Mouse (Mus musculus): ENCODE measurements around the gene Ghr. TPM values are rescaled to one million over a fixed set of nuclear protein-coding genes. Genes with fewer than 3 reads are reported as not detected.

Gene Ghr
- polyA plus RNA-seq, 1 experiment from 2014 or later: 57.9 TPM

- H3K27ac ChIP-seq (ENCODE audit: low read length): no peak overlapping the region
- no peaks in the 10 kb centered on the region for H3K27me3 ChIP-seq (ENCODE audit: control insufficient read depth, insufficient read depth, low read length)
- no peaks in the 10 kb centered on the region for H3K9me3 ChIP-seq (replicated peaks; ENCODE audit: control insufficient read depth, low read length)
- no peak overlapping the region for H3K4me3 ChIP-seq (ENCODE audit: low read length)
- H3K36me3 ChIP-seq (ENCODE audit: control insufficient read depth, insufficient read depth): no peaks in the 10 kb centered on the region
- ATAC-seq (replicated peaks; ENCODE audit: extremely low read depth, insufficient read depth, low FRiP score): no peak
- H3K4me2 ChIP-seq (ENCODE audit: low read depth, low read length): no peak overlapping the region
- peaks cover 52% of the 10 kb centered on the region for H3K4me1 ChIP-seq (ENCODE audit: control insufficient read depth, insufficient read depth, low read length)
- WGBS: 82% methylated on average over 5 of the region's 5 CpGs
- H3K9ac ChIP-seq (ENCODE audit: low read length): no peak overlapping the region
These were observed 154.3 kb downstream of the Ghr start for GRCm38 (mm10) chr15:3429001-3429400.

GRCm38 (mm10) chr15:3426401-3426800 is 156.9 kb downstream of the Ghr start:
- Histone ChIP-seq H3K9me3 (replicated peaks; ENCODE audit: control insufficient read depth, low read length) (no peaks in the 10 kb centered on the region), H3K4me2 (ENCODE audit: low read depth, low read length) (no peak overlapping the region), H3K27me3 (ENCODE audit: control insufficient read depth, insufficient read depth, low read length) (no peaks in the 10 kb centered on the region), H3K9ac (ENCODE audit: low read length) (no peak overlapping the region), H3K27ac (ENCODE audit: low read length) (no peak overlapping the region), H3K4me3 (ENCODE audit: low read length) (no peak overlapping the region), H3K4me1 (ENCODE audit: control insufficient read depth, insufficient read depth, low read length) (peaks cover 46% of the 10 kb centered on the region), H3K36me3 (ENCODE audit: control insufficient read depth, insufficient read depth) (no peaks in the 10 kb centered on the region)
- ATAC-seq (replicated peaks; ENCODE audit: extremely low read depth, insufficient read depth, low FRiP score): no peak
- WGBS: 48% methylated on average over 4 of the region's 4 CpGs

- Histone ChIP-seq H3K9me3 (replicated peaks; ENCODE audit: control insufficient read depth, low read length) (no peaks in the 10 kb centered on the region), H3K4me1 (ENCODE audit: control insufficient read depth, insufficient read depth, low read length) (peaks cover 25% of the 10 kb centered on the region), H3K9ac (ENCODE audit: low read length) (no peak overlapping the region), H3K4me2 (ENCODE audit: low read depth, low read length) (no peak overlapping the region; the same call in 1 of the 2 replicates), H3K36me3 (ENCODE audit: control insufficient read depth, insufficient read depth) (no peaks in the 10 kb centered on the region), H3K4me3 (ENCODE audit: low read length) (no peak overlapping the region), H3K27ac (ENCODE audit: low read length) (peak overlapping the region; percentile 67), H3K27me3 (ENCODE audit: control insufficient read depth, insufficient read depth, low read length) (no peaks in the 10 kb centered on the region)
- peak; percentile 41; the same call in 1 of the 2 replicates for ATAC-seq (replicated peaks; ENCODE audit: extremely low read depth, insufficient read depth, low FRiP score)
- 30% methylated on average over 4 of the region's 4 CpGs for WGBS
These were observed 160.1 kb downstream of the Ghr start for GRCm38 (mm10) chr15:3423177-3423576.

DNA sequence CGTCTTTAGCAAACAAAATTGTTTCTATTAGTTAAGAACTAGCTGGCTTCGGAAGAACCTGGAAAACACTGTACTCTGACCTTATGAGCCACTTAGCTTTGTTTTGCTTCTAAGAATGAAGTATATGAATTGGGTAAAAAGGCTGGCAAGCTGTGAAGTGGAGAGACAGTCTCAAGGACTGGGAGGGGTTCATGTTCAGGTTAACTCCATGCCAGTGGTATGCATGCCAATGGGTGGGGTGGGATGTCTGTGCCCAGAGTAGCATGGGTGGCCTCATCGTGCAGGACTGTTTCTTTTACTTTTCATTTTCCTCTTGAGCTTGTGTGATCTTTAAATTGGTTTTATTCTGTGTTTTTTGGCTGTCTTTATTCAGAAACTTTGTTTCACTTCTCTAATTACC is 165.6 kb downstream of the Ghr start:
- no peaks in the 10 kb centered on the region for H3K27me3 ChIP-seq (ENCODE audit: control insufficient read depth, insufficient read depth, low read length)
- H3K9ac ChIP-seq (ENCODE audit: low read length): no peak overlapping the region
- no peak overlapping the region for H3K4me2 ChIP-seq (ENCODE audit: low read depth, low read length)
- no peaks in the 10 kb centered on the region for H3K9me3 ChIP-seq (replicated peaks; ENCODE audit: control insufficient read depth, low read length)
- no peaks in the 10 kb centered on the region for H3K4me1 ChIP-seq (ENCODE audit: control insufficient read depth, insufficient read depth, low read length)
- H3K4me3 ChIP-seq (ENCODE audit: low read length): no peak overlapping the region
- H3K36me3 ChIP-seq (ENCODE audit: control insufficient read depth, insufficient read depth): no peaks in the 10 kb centered on the region
- 83% methylated on average over 3 of the region's 3 CpGs for WGBS
- ATAC-seq (replicated peaks; ENCODE audit: extremely low read depth, insufficient read depth, low FRiP score): no peak
- no peak overlapping the region for H3K27ac ChIP-seq (ENCODE audit: low read length)

DNA sequence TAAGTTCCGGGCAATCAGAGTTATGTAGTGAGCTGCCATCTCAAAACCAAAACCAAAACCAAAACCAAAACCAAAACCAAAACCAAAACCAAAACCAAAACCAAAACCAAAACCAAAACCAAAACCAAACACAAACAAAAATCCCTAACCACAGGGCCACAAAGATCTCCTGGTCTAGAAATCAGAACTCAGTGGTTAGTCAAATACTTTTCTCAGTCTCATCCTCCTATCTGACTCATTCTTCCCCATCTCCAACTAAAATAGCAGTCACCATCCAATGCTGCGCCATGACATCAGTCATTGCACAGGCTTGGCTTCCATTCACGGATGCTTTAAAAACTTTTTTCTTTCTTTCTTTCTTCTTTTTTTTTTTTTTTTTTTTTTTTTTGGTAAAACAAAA is 170.2 kb downstream of the Ghr start:
- H3K4me3 ChIP-seq (ENCODE audit: low read length): no peak overlapping the region
- H3K36me3 ChIP-seq (ENCODE audit: control insufficient read depth, insufficient read depth): no peaks in the 10 kb centered on the region
- WGBS: 97% methylated on average over 3 of the region's 3 CpGs
- no peaks in the 10 kb centered on the region for H3K4me1 ChIP-seq (ENCODE audit: control insufficient read depth, insufficient read depth, low read length)
- no peak overlapping the region for H3K27ac ChIP-seq (ENCODE audit: low read length)
- H3K9me3 ChIP-seq (replicated peaks; ENCODE audit: control insufficient read depth, low read length): no peaks in the 10 kb centered on the region
- no peak overlapping the region for H3K9ac ChIP-seq (ENCODE audit: low read length)
- no peak overlapping the region for H3K4me2 ChIP-seq (ENCODE audit: low read depth, low read length)
- no peak for ATAC-seq (replicated peaks; ENCODE audit: extremely low read depth, insufficient read depth, low FRiP score)
- H3K27me3 ChIP-seq (ENCODE audit: control insufficient read depth, insufficient read depth, low read length): no peaks in the 10 kb centered on the region

DNA sequence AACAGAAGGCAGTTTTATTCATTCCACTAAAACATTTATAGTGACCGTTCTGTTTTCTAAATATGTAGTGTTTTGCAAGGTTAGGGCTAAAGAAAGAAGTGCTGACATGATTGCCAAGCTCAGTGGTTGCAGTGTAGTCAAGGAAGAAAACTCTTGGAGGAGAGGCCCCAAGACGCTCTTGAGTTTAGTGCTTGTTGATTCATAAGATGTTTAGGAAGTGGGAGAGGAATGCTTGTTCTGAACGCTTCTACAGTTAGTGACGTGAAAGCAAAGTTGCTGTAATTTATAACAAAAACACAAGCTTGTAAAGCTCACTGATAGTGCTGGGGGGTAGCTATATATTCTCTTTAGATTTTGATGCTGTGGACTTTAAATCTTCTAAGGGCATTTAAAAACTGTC is 174.8 kb downstream of the Ghr start:
- Histone ChIP-seq H3K4me1 (ENCODE audit: control insufficient read depth, insufficient read depth, low read length) (no peaks in the 10 kb centered on the region), H3K27ac (ENCODE audit: low read length) (no peak overlapping the region), H3K4me3 (ENCODE audit: low read length) (no peak overlapping the region), H3K27me3 (ENCODE audit: control insufficient read depth, insufficient read depth, low read length) (no peaks in the 10 kb centered on the region), H3K9me3 (replicated peaks; ENCODE audit: control insufficient read depth, low read length) (no peaks in the 10 kb centered on the region), H3K36me3 (ENCODE audit: control insufficient read depth, insufficient read depth) (no peaks in the 10 kb centered on the region), H3K4me2 (ENCODE audit: low read depth, low read length) (no peak overlapping the region), H3K9ac (ENCODE audit: low read length) (no peak overlapping the region)
- WGBS: 70% methylated on average over 4 of the region's 4 CpGs
- ATAC-seq (replicated peaks; ENCODE audit: extremely low read depth, insufficient read depth, low FRiP score): no peak

DNA sequence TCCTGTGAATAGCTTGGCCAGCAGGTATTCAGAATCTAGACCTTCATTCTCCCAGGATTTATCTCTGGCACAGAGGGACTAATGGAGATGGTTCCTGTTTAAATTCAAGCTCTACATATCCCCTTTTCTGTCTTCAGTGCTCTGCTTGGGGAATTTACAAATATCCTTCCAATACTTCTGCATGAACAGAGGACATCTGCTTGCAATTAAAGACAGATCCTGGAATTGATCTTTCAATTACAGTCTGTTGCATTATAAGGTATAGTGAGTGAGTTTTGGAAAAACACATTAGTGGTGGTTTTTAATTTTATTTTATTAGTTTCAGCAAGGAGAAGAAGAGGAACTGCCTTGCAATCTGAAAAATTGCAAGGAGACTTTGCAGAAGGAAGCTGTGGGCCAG is 184.1 kb downstream of the Ghr start:
- Histone ChIP-seq H3K4me2 (ENCODE audit: low read depth, low read length) (no peak overlapping the region), H3K4me3 (ENCODE audit: low read length) (no peak overlapping the region), H3K4me1 (ENCODE audit: control insufficient read depth, insufficient read depth, low read length) (peaks cover 11% of the 10 kb centered on the region; the same call in 1 of the 2 replicates), H3K36me3 (ENCODE audit: control insufficient read depth, insufficient read depth) (no peaks in the 10 kb centered on the region), H3K27ac (ENCODE audit: low read length) (no peak overlapping the region), H3K9me3 (replicated peaks; ENCODE audit: control insufficient read depth, low read length) (no peaks in the 10 kb centered on the region), H3K27me3 (ENCODE audit: control insufficient read depth, insufficient read depth, low read length) (no peaks in the 10 kb centered on the region), H3K9ac (ENCODE audit: low read length) (no peak overlapping the region)
- ATAC-seq (replicated peaks; ENCODE audit: extremely low read depth, insufficient read depth, low FRiP score): no peak

- Histone ChIP-seq H3K4me3 (ENCODE audit: low read length) (no peak overlapping the region), H3K9me3 (replicated peaks; ENCODE audit: control insufficient read depth, low read length) (no peaks in the 10 kb centered on the region), H3K4me2 (ENCODE audit: low read depth, low read length) (no peak overlapping the region), H3K36me3 (ENCODE audit: control insufficient read depth, insufficient read depth) (no peaks in the 10 kb centered on the region), H3K4me1 (ENCODE audit: control insufficient read depth, insufficient read depth, low read length) (peaks cover 11% of the 10 kb centered on the region; the same call in 1 of the 2 replicates), H3K9ac (ENCODE audit: low read length) (no peak overlapping the region), H3K27ac (ENCODE audit: low read length) (no peak overlapping the region), H3K27me3 (ENCODE audit: control insufficient read depth, insufficient read depth, low read length) (no peaks in the 10 kb centered on the region)
- 83% methylated on average over 3 of the region's 3 CpGs for WGBS
- no peak for ATAC-seq (replicated peaks; ENCODE audit: extremely low read depth, insufficient read depth, low FRiP score)
These were observed 185.8 kb downstream of the Ghr start for GRCm38 (mm10) chr15:3397369-3398100.

GRCm38 (mm10) chr15:3396149-3396548 is 187.1 kb downstream of the Ghr start:
- H3K4me1 ChIP-seq (ENCODE audit: control insufficient read depth, insufficient read depth, low read length): peaks cover 11% of the 10 kb centered on the region; the same call in 1 of the 2 replicates
- no peak overlapping the region for H3K27ac ChIP-seq (ENCODE audit: low read length)
- H3K4me3 ChIP-seq (ENCODE audit: low read length): no peak overlapping the region
- no peak overlapping the region for H3K9ac ChIP-seq (ENCODE audit: low read length)
- no peaks in the 10 kb centered on the region for H3K27me3 ChIP-seq (ENCODE audit: control insufficient read depth, insufficient read depth, low read length)
- no peak overlapping the region for H3K4me2 ChIP-seq (ENCODE audit: low read depth, low read length)
- no peaks in the 10 kb centered on the region for H3K36me3 ChIP-seq (ENCODE audit: control insufficient read depth, insufficient read depth)
- WGBS: 66% methylated on average over 2 of the region's 2 CpGs
- no peaks in the 10 kb centered on the region for H3K9me3 ChIP-seq (replicated peaks; ENCODE audit: control insufficient read depth, low read length)
- ATAC-seq (replicated peaks; ENCODE audit: extremely low read depth, insufficient read depth, low FRiP score): no peak

All from heart, embryonic 16.5 days (tissue).